Mouse (Mus musculus) thymus, postnatal 10 days (tissue): ENCODE measurements around the gene Chchd10.

Experiments
- DNase-seq, 2 experiments: peaks; one replicate each; pipeline ENCODE4 v3.0.0; 2021; ENCODE audit warnings: low spot score in 2 of 2

Gene Chchd10

DNA sequence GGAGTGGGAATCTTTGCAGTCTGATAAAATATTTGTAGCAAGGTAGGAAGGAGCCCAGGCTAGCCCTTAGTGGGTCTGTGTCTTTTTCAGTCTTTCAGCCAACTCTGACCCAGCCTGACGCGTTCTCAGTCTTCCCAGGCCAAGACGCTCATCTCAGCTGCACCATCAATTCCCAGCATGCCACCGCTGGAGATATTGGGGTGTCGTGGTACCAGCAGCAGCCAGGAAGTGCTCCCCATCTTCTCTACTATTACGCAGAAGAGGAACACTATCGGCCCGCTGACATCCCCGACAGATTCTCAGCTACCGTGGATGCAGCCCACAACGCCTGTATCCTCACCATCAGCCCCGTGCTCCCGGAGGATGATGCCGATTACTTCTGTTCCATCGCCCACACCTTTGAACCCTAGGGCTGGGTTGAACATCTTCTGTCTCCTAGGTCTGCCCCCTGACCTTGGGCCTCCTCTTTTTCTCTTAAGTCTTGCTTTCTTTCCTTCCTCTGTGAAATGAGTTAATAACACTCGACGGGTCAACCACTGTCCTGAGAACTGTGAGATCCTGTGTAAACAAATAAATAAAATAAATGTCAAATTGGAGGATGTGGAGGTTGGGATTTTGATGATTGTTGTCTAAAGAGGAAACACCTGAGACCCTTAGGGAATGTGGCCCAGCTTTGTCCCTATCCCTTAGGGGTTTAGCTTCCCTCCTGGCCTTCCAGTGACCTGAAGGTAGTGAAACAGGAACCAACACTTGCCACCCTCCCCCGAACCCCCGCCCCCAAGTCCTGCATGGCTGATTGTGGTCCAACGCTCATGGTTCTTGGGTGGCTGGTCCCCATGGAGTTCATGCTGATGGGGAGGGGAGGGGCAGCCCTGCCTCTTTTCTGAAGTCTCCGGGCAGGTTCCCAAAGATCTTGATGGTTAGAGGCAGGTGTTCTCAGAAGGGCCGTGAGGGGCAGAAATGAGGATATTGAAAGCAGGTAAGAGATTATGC lies 16.4 kb downstream of the Chchd10 start:
- DNase-seq: no peak

DNA sequence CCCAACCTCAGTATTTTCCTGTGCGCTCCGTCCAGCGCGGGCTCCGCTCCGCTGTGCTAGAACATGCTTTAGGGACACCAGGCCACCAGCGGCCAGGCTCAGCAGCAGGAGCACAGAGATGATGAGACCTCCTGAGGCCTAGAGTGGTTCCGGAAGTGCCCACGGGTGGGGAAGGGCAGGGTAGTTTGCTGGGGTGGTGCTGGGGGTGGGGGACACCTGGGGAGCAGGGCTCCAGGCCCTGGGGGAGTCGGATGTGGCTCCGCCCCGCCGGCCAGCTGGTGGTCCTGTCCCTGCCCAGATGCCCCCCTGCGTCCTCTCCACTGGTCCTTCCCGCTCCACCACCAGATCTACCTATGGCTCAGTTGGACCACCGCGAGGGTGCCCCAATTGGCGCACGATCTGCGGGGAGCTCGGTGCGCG lies 17.9 kb downstream of the Chchd10 start:
- peak; percentile 24 to 40 for DNase-seq

DNA sequence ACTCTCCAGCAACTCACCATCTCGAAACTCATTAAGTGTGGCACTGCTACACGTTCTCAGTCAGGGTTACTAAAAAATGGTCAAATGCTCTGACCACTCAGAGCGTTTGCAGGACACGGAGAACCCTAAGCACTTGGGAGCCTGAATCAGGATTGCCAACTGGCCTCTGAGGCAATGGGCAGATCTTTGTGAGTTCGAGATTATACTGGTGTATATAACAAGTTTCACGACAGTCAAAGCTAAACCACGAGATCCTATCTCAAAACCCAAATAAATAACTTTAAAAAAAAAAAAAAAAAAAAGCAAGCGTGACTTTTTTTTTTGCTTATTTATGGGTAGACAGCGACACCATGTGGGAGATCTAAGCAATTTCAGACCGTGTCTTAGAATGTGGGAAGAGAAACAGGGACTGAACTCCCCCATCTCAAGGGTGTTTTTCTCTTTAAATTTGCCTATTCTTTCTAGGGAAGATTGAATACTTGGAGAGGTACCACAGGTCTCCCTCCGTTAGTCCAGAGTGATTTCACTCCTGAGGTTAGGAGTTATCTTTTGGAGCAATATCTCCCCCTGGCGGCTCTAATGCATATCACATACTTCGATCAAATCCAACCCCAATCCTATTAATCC lies 18.6 kb downstream of the Chchd10 start:
- DNase-seq: peak in 1 of 2 experiments; percentile 41

DNA sequence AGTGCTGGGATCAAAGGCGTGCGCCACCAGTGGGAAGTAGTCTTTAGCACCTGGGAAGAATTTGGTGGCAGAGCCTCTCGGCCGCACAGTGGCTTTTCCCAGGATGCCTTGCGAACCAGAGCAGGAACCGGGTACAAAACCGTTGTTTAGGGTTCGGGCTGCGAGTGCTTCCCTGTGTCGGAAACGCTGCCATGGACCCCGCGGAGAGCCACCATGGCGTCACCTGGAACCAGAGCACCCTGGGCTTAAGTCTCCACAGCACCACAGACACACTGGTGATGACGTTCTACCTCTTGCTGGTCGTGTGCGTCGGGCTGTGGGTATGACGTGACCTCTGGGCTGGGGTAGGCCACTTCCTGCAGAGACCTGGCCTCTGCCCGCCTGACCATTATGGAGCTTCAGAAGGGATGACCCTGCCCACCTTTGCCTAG lies 21.5 kb downstream of the Chchd10 start, which contains the start of gene Gm5134:
TSS of gene Gm5134 (plus strand) at position 134 of the 431 bp plus-strand sequence.
- DNase-seq: peak in 1 of 2 experiments; percentile 24

DNA sequence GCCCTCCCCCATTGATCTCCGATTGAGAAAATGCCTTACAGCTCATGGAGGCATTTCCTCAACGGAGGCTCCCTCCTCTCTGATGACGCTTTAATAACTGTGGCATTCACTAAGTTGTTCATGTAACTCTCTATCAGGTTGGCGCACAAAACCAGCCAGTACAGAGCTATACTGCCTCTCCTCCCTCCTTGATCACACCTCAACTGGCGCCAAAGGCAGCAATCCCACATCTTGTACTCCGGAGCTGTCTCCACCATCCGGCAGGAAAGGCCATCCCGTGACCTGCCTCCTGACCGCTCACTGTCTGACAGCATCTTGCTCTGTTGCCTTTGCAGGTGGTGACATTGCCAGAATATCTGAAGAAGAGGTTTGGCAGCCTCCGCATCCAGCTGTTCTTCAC lies 40.9 kb downstream of the Chchd10 start:
- no peak for DNase-seq

DNA sequence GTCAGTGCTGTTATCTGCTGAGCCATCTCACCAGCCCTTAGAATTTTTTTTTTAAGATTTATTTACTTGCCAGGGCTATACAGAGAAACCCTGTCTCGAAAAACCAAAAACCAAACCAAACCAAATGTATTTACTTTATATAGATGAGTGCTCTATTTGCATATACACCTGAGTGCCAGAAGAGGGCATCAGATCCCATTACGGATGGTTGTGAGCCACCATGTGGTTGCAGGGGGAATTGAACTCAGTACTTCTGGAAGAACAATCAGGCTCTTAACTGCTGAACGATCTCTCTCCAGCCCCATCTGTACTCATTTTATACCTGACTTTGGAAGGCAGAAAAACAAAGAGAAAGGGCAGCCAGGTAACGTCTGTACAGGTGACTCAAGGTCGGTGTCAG lies 42.3 kb downstream of the Chchd10 start:
- peak in 1 of 2 experiments; percentile 21 for DNase-seq

DNA sequence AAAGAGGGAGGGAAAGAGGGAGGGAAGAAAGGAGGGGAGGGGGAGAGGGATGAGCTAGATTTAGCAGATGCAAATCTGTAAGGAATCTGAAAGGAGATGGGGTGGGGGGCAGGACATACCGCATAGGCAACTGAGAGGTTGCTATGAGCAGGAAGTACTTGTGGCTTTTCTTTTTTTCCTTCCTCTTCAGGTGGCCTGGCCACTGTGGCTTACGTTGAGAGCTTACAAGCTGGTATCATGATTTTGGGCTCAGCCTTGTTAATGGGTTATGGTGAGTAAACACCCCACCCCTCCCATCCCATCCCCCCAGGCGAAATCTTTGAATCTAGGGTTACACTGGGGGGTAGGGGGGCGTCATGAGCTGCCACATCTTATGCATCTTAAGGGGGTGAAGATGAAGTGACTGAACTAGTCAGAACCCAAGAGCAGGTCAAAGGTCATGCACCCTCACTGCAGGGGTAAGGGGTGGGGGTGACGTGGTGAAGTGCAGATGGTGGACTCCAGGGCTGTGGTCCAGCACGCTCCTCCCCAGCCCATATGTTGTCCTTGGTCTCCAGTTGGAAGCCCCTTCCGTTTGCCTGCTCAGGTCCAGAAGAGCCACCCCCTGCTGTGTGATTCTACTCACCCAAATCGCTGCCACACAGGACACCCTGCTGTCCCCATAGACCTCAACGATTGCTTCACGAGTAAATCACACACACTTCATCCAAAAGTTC lies 45.3 kb downstream of the Chchd10 start:
- no peak for DNase-seq

DNA sequence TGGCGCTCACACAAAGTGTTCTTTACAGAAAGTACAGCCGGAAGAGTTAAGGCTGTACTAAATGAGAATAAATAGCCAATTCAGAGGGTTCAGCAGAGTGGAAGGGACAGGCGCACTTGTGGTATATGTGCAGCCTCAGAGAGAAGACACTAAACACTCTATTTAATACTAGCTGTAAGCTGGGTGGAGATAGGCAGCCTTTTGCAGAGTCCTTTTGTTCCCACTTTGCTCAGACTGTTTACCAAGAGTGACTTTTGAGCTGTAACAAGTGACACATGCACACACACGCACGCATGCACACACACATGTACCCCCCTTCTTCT lies 45.9 kb downstream of the Chchd10 start:
- no peak for DNase-seq

DNA sequence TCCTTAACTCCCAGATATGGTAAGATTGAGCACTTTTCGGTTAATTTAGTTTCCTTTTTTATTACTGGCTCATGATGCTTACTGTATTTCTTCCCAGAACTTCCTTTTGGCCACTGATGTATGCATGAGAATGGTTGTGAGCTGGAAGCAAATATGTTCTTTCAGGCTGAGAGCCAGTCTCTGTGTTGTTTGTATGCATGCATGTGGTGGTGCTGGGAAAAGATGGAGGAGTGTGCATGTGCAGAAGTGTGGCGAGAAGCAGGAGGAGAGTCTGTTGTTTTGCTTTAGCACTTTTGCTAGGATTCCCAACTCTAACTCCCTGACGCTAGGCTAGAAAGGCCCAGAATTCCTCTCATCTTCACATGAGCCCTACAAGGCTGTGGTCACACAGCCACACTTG lies 46.5 kb downstream of the Chchd10 start:
- no peak for DNase-seq
